Mouse (Mus musculus): ENCODE results near the gene Kitl. TPM values are rescaled to one million over a fixed set of nuclear protein-coding genes. Genes with fewer than 3 reads are reported as not detected.

Gene Kitl
- polyA plus RNA-seq, 1 experiment: 23.0 TPM

GRCm38 (mm10) chr10:100025665-100026064, 10.2 kb downstream of the Kitl start:
- no peak for DNase-seq (ENCODE audit: extremely low spot score in 1 of 2, low spot score in 1 of 2)

DNA sequence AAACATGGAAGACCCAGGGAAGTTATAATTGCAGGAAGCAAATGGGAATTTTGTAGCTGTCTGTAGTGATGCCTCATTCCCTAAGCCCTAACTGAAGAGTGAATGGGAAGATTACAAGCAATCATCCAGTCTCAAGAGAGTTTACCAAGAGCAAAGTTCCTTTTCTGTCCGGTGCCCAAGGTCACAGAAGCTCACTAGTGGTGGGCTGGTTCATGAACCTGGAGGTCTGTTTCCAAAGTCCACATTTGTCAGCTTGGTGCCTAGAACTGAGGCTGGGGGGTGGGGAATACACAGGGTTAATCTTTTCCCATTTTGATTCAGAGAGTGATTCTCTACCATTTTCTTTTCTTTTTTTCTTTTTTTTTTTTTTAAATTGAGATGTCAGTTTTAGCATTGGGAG, 11.3 kb downstream of the Kitl start:
- DNase-seq (ENCODE audit: extremely low spot score in 1 of 2, low spot score in 1 of 2): no peak

DNA sequence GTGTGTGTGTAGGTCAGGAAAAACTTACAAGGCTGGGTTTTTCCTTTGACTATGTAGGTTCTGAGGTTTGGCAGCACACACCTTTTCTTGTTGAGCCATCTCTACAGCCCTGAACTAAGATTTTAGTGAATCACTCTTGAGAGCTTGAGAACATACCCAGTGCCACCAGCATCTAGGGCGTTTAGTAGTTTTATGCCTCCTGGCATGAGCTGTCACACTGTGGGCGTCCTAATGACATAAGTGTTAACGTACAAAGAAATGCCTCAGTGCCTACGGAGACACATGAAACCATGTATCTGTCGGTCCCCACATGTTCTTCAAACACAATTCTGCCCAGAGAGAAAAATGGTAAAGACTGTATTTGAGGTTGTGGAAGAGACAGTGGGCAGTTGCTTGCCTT, 15.0 kb downstream of the Kitl start:
- DNase-seq (ENCODE audit: extremely low spot score in 1 of 2, low spot score in 1 of 2): peak; percentile 49 to 70

DNA sequence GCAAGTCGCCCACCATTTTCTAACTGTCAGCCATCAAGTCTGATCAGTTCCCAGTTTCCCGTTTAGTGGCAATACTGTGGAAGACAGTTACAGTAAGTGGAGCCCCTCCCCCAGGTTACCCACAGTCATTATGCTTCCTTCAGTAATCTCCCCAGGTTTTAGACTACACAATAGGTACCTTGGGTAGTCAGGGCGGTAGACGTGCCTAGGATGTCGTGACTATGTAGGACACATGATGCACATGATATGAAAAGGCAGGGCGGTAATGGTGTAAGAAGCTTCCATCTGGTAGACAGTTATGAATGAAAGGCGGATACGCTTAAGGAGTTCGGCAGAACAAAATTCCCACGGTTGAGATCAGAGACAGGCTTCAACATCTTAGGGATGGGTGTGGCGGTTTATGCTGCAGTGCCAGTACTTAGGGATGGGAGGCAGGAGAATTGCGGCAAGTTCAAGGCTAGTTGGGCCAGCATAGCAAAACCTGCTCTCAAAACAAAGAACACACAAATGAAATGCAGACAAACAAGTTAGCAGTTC, 15.6 kb downstream of the Kitl start:
- DNase-seq (ENCODE audit: extremely low spot score in 1 of 2, low spot score in 1 of 2): no peak

DNA sequence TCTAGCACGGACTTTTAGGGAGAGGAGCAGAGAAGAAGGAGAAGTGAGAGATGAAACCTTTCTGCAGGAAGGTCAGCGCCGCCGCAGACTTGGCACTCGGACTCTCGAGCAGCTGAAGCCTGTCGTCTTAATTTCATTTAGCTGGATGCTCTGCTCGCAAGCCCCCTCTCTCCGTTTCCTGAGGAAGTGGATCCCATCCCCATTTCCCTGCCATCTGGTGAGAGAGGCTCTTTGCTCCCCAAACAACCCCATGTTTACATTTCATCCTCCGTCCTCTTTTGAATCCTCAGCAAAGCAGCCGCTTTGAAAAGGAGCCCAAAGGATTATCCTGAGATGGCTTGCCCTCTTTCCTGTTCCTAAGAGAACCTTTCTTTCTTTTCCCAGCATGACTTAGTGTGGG, 16.2 kb downstream of the Kitl start:
- DNase-seq (ENCODE audit: extremely low spot score in 1 of 2, low spot score in 1 of 2): no peak

DNA sequence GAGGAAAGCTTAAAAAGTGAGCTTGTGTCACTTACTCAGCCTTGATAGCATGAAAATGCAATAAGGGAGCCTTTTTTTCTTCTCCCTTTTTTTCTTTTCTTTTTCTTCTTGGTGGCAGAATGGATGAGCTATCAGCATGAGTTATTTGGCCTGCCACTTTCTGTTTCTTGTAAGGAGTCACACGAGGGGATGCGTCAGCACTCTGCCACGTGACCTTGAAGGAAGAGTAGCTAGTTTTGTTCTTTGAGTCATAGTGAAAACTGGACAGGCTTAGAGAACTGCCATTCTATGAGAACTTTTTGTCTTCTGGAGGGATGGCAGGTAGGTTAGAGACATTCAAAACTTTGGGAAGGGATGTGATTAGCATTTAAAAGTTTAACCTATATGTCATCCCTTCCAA, 17.1 kb downstream of the Kitl start:
- DNase-seq (ENCODE audit: extremely low spot score in 1 of 2, low spot score in 1 of 2): no peak

- no peak for DNase-seq (ENCODE audit: extremely low spot score in 1 of 2, low spot score in 1 of 2)
Observed at GRCm38 (mm10) chr10:100036021-100036420, 20.6 kb downstream of the Kitl start.

DNA sequence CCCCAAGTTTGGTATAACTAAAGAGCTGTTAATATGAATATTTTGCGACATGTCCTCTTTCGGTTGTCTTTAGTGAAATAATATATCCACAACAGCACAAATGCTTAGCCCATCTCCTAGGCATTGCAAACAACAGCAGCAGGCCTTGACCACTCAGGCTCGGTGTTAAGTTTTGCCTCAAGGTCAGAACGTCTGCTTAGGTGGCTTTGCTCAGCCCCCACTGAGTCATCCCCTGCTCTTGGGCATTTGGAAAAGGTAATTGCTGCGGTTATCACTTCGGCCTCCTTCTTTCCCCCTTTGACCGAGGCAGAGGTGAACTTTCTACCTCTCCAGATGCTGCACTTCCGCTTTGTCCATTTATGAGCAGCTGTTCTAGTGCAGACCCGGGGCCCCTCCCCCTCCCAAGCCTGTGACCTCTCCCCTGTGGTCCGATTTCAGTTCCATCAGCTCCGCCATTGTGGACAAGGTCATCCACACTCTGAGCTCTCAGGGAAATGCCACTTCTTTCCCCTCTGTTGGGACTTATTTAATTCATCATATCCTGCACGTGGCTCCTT, 23.0 kb downstream of the Kitl start:
- no peak for DNase-seq (ENCODE audit: extremely low spot score in 1 of 2, low spot score in 1 of 2)

DNA sequence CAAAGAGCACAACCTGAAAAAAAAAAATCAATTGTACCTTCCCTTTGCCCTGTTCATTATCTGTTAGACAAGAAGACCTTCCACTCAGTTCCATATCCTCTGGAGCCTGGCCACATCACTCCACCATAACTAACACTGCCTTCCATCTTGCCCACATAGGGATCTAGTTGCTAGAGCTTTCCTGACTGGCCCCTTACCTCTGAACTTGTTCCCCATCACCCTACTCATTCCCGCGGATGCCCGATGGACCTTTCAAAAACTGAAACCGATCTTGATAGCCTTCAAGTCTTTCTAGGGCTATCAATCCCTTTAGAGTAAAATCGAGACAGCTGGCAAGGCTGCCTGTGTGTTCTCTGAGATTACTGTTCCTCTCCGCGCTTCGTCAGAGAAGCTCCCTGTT, 23.6 kb downstream of the Kitl start:
- no peak for DNase-seq (ENCODE audit: extremely low spot score in 1 of 2, low spot score in 1 of 2)

DNA sequence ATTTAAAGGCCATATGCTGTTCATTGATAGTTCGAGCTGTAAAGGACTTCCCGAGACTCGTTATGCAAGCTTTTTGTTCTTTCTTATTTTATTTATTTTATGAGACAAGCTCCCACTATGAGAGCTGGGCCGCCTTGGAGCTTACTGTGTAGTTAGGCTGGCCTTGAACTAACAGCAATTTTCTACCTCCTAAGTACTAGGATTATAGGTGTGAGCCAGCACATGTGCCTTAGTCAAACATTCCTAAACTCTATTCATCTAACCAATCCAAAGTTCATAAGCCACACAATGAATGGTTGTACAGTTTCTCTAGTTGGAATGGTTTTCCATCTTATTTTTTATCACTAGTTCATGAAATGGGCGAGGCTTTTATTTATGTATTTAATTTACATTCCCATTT, 28.3 kb downstream of the Kitl start:
- DNase-seq (ENCODE audit: extremely low spot score in 1 of 2, low spot score in 1 of 2): no peak

DNA sequence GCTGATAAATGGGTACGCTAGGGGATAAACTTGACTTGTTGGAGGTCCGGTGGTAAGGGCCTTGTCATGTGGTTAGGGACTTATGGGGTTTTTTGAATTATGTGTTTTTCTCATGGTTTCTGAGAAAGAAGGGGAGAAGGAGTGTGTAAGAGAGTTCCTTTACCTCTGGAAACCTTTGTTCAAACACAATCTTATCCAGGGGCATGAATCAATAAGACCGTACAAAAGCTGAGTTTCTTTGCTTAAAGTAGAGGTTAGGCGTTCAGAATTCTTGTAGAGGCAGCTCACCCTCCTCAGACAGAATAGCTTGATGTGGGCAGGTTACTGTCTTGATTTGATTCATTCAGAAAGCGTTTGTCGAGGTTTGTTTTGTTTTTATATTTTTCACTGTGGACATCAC, 28.7 kb downstream of the Kitl start:
- DNase-seq (ENCODE audit: extremely low spot score in 1 of 2, low spot score in 1 of 2): no peak

- DNase-seq (ENCODE audit: extremely low spot score in 1 of 2, low spot score in 1 of 2): no peak
Observed at GRCm38 (mm10) chr10:100051146-100051783, 35.8 kb downstream of the Kitl start.

- DNase-seq (ENCODE audit: extremely low spot score in 1 of 2, low spot score in 1 of 2): no peak
Observed at GRCm38 (mm10) chr10:100052404-100052803, 37.0 kb downstream of the Kitl start.

GRCm38 (mm10) chr10:100052911-100053310, 37.5 kb downstream of the Kitl start:
- DNase-seq (ENCODE audit: extremely low spot score in 1 of 2, low spot score in 1 of 2): no peak

- DNase-seq (ENCODE audit: extremely low spot score in 1 of 2, low spot score in 1 of 2): peak; percentile 79 to 87
Observed at GRCm38 (mm10) chr10:100054006-100054405, 38.6 kb downstream of the Kitl start.

DNA sequence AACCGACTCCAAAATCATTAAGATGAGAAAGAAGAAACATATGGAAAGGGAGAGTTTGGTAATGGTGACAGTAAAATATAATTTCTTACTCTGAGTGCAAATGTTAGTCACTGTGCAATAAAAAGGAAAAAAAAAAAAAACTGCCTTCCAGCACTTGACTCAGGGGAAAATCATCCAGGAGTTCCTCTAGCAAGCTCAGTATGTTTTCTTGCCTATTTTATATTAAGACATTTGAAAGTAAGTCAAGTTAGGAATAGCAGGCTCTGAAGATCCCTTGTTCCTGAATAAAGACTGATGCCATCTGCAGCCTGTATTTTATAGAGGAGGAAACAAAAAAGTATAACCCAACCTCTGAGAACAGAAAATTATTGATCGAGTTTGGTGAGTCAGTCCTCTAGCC, 39.7 kb downstream of the Kitl start:
- no peak for DNase-seq (ENCODE audit: extremely low spot score in 1 of 2, low spot score in 1 of 2)

GRCm38 (mm10) chr10:100057106-100057623, 41.7 kb downstream of the Kitl start:
- DNase-seq (ENCODE audit: extremely low spot score in 1 of 2, low spot score in 1 of 2): no peak

DNA sequence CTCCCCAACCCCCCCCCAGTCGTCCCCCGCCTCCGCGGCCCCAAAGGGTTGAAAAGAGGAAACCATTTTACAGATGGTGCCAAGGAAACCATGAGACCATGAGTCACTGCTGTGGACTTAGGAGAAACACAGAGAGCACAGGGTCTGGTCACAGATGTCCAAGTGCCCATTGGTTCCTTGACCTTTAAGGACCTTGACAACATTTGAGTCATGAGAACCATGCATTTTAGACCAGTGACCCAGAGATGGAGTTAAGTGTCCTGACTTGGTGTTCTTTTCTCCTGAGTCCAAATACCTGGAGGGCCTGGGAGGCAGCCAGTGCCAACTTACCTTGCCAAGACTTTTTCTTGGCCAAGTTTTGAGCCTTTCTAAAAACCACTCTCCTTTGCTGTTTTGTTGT, 43.9 kb downstream of the Kitl start:
- DNase-seq (ENCODE audit: extremely low spot score in 1 of 2, low spot score in 1 of 2): no peak

- no peak for DNase-seq (ENCODE audit: extremely low spot score in 1 of 2, low spot score in 1 of 2)
Observed at GRCm38 (mm10) chr10:100065529-100066301, 50.3 kb downstream of the Kitl start.

DNA sequence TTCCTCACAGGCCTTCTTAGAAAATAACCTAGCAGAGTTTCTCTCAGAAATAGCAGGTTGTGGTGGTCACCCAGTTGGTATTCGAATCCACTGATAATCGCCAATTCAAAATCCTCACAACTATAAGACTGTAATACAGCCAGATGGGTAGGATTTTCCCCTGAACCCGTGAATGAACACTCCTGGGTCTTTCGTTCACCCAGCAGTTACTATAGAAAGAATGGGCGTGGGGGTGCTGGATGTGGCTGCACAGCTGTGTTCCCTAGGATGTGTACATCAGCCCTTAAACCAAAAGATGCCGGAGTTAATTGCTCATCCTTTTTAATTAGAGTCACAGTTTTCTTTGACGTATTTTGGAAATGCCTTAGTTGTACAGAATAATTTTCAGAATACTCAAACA, 50.9 kb downstream of the Kitl start:
- no peak for DNase-seq (ENCODE audit: extremely low spot score in 1 of 2, low spot score in 1 of 2)

DNA sequence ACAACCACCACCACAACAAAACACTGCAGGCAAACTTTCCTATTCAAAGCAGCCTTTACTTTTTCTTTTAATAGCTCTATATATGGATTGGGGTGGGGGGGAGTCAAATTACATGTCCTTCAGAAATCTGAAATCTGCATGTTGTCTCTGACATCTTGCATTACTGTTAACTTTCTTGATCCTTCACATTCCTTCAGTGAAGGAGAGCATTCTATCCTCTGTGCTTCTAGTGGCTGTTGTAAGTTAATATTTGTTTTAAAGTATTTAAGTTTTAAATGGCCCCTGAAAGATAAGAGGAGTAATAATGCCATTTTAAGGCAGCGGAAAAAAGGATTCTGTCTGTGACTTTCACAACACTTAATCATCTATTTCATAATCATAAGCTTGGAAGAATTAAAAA, 57.2 kb downstream of the Kitl start:
- DNase-seq (ENCODE audit: extremely low spot score in 1 of 2, low spot score in 1 of 2): no peak

- no peak for DNase-seq (ENCODE audit: extremely low spot score in 1 of 2, low spot score in 1 of 2)
Observed at GRCm38 (mm10) chr10:100073092-100073491, 57.7 kb downstream of the Kitl start.
